Mouse (Mus musculus): Measurements from ENCODE around the gene Slc35e1. TPM values are rescaled to one million over a fixed set of nuclear protein-coding genes. Genes with fewer than 3 reads are reported as not detected.
A peak's percentile ranks its signal among the peaks of the same experiment; 100 is the strongest.

Gene Slc35e1
- polyA plus RNA-seq, 1 experiment from 2014 or later, result 5.8 TPM

DNA sequence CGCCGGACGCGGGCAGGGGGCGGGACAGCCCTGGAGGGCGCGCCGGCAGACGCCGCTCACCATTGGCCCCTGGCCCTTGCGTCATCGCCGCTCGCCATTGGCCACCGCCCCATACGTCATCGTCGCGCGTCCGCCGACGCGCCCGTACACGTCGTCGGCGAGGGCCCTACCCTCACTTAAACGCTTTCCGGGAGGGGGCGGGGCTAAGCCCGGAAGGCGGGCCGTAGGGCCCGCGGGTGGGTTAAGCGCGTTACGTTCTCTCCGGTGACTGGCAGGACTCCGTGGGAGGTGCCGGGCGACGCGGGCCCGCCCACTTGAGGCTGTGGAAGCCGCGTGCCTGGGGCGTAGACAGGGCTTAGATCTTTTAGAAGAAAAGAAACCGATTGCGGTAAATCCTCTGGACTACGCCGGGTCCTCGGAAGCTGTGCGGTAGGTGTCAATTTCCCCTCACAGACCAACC, 238 bp upstream of the Slc35e1 start:
- WGBS, result under 1% methylated on average over 38 of the region's 56 CpGs

DNA sequence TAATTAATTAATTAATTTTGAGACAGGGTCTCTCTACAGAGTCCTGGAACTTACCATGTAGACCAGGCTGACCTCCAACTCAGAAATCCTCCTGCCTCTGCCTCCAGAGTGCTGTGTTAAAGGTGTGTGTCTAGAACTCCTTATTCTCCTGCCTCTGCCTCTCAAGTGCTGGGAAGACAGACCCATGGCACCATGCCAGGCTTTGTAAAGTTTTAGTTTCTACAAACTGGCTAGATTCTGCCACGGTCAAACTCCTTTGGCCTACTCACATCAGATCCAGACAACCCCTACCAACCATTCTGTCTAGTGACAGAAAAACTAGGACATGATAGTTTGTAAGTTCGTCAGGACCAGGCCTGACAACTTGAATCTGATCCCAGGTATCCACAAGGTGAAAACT, 1.4 kb downstream of the Slc35e1 start:
- Histone ChIP-seq H3K4me1 (ENCODE audit: control insufficient read depth, insufficient read depth, low read length) (peaks cover 19% of the 10 kb centered on the region), H3K9me3 (replicated peaks; ENCODE audit: control insufficient read depth, low read length) (no peaks in the 10 kb centered on the region), H3K27ac (ENCODE audit: low read depth, low read length) (no peak overlapping the region), H3K4me2 (ENCODE audit: low read length) (peak overlapping the region; percentile 93; the same call in 1 of the 2 replicates), H3K4me3 (ENCODE audit: low read depth, low read length) (peak overlapping the region; percentile 87; the same call in 1 of the 2 replicates), H3K9ac (ENCODE audit: low read length) (peak overlapping the region; percentile 79), H3K27me3 (replicated peaks; ENCODE audit: control insufficient read depth, insufficient read depth, low read length) (no peaks in the 10 kb centered on the region), H3K36me3 (ENCODE audit: control insufficient read depth, insufficient read depth, low read length) (peaks cover 46% of the 10 kb centered on the region)
- DNase-seq (ENCODE audit: low spot score) (no peak), ATAC-seq (no peak)
- 74% methylated on average over 2 of the region's 2 CpGs for WGBS

More for the DNA sequence above, 238 bp upstream of the Slc35e1 start:
- Histone ChIP-seq H3K9me3 (replicated peaks; ENCODE audit: control insufficient read depth, low read length) (no peaks in the 10 kb centered on the region), H3K4me3 (ENCODE audit: low read depth, low read length) (peak overlapping the region; percentile 87), H3K4me2 (ENCODE audit: low read length) (peak overlapping the region; percentile 93), H3K36me3 (ENCODE audit: control insufficient read depth, insufficient read depth, low read length) (peaks cover 36% of the 10 kb centered on the region), H3K27ac (ENCODE audit: low read depth, low read length) (peak overlapping the region; percentile 72), H3K4me1 (ENCODE audit: control insufficient read depth, insufficient read depth, low read length) (peaks cover 19% of the 10 kb centered on the region), H3K9ac (ENCODE audit: low read length) (peak overlapping the region; percentile 79), H3K27me3 (replicated peaks; ENCODE audit: control insufficient read depth, insufficient read depth, low read length) (no peaks in the 10 kb centered on the region)
- peak; percentile 98 for ATAC-seq
- DNase-seq (ENCODE audit: low spot score), result peak; percentile 99

DNA sequence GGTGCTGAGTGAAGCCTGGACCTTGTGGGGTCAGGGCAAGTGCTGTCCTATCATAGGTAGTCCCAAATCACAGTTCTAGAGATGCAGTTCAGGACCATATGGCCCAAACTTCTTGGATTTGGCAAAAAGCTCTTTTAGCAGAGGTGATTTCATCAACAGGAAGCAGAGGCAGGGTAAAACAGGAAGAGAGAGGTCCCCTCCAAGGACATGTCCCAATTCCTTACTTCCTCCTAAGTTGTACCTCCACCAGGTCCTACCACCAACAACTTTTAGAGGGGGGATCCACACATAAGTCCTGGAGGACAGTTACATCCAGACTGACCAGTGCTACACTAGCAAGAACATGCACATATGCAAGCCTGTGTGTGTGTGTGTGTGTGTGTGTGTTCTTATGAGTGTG, 5.4 kb downstream of the Slc35e1 start:
- H3K4me2 ChIP-seq (ENCODE audit: low read length), result no peak overlapping the region
- DNase-seq (ENCODE audit: low spot score) (no peak), ATAC-seq (no peak)
- H3K36me3 ChIP-seq (ENCODE audit: control insufficient read depth, insufficient read depth, low read length), result peaks cover 54% of the 10 kb centered on the region
- H3K4me3 ChIP-seq (ENCODE audit: low read depth, low read length), result no peak overlapping the region
- H3K4me1 ChIP-seq (ENCODE audit: control insufficient read depth, insufficient read depth, low read length), result peaks cover 9% of the 10 kb centered on the region
- H3K9me3 ChIP-seq (replicated peaks; ENCODE audit: control insufficient read depth, low read length), result no peaks in the 10 kb centered on the region
- H3K9ac ChIP-seq (ENCODE audit: low read length), result no peak overlapping the region
- H3K27me3 ChIP-seq (replicated peaks; ENCODE audit: control insufficient read depth, insufficient read depth, low read length), result no peaks in the 10 kb centered on the region
- no peak overlapping the region for H3K27ac ChIP-seq (ENCODE audit: low read depth, low read length)

DNA sequence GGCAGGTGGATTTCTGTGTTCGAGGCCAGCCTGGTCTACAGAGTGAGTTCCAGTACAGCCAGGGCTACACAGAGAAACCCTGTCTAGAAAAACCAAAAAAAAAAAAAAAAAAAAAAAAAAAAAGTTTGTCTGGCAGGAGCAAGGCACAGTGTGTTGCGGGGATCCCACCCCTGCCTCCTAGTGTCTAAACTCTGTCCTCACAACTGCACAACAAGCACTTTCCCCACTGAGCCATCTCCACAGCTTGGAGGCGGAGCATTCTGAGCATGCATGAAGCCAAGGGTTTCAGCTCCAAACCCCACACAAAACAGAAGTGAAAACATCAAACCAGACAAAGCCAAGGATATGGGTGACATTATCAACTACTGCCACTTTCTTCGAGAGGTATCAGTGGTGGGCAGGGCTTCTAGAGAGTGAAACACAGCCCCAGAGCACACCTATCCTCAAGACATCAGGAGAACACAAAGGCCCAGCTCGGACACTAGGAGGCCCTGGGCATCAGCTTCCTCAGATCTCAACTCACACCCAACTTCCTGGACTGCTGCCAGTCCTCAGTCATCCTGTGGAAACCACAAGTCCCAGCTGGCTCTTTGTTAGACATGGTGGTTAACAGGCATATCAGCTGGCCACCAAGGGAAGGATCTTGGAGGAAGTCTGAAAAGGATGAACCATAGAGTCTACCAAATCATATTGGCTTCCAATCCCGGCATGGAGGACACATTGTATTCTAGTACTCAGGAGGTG, 6.8 kb downstream of the Slc35e1 start:
- 79% methylated on average over 6 of the region's 6 CpGs for WGBS
- no peaks in the 10 kb centered on the region for H3K9me3 ChIP-seq (replicated peaks; ENCODE audit: control insufficient read depth, low read length)
- H3K27ac ChIP-seq (ENCODE audit: low read depth, low read length), result no peak overlapping the region
- H3K36me3 ChIP-seq (ENCODE audit: control insufficient read depth, insufficient read depth, low read length), result peaks cover 59% of the 10 kb centered on the region
- H3K4me2 ChIP-seq (ENCODE audit: low read length), result no peak overlapping the region
- DNase-seq (ENCODE audit: low spot score), result no peak
- no peaks in the 10 kb centered on the region for H3K4me1 ChIP-seq (ENCODE audit: control insufficient read depth, insufficient read depth, low read length)
- no peaks in the 10 kb centered on the region for H3K27me3 ChIP-seq (replicated peaks; ENCODE audit: control insufficient read depth, insufficient read depth, low read length)
- no peak overlapping the region for H3K9ac ChIP-seq (ENCODE audit: low read length)
- no peak overlapping the region for H3K4me3 ChIP-seq (ENCODE audit: low read depth, low read length)
- no peak for ATAC-seq

GRCm38 (mm10) chr8:72474826-72475546, 17.4 kb downstream of the Slc35e1 start, which contains the start of gene Cherp:
Gene Cherp (minus strand): TSS chr8:72475226.
- H3K27ac ChIP-seq (ENCODE audit: low read depth, low read length), result peak within 1 kb of the TSS; percentile 80
- H3K4me1 ChIP-seq (ENCODE audit: control insufficient read depth, insufficient read depth, low read length), result peaks cover 10% of the 10 kb centered on the region
- ATAC-seq (peak; percentile 98), DNase-seq (ENCODE audit: low spot score) (peak; percentile 99)
- under 1% methylated on average over 79 of the region's 80 CpGs for WGBS
- H3K4me3 ChIP-seq (ENCODE audit: low read depth, low read length), result peak within 1 kb of the TSS; percentile 92
- no peaks in the 10 kb centered on the region for H3K9me3 ChIP-seq (replicated peaks; ENCODE audit: control insufficient read depth, low read length)
- H3K4me2 ChIP-seq (ENCODE audit: low read length), result peak within 1 kb of the TSS; percentile 94
- H3K27me3 ChIP-seq (replicated peaks; ENCODE audit: control insufficient read depth, insufficient read depth, low read length), result no peaks in the 10 kb centered on the region
- peak within 1 kb of the TSS; percentile 83 for H3K9ac ChIP-seq (ENCODE audit: low read length)
- H3K36me3 ChIP-seq (ENCODE audit: control insufficient read depth, insufficient read depth, low read length), result peaks cover 38% of the 10 kb centered on the region

- peaks cover 78% of the 10 kb centered on the region for H3K36me3 ChIP-seq (ENCODE audit: control insufficient read depth, insufficient read depth, low read length)
- H3K27ac ChIP-seq (ENCODE audit: low read depth, low read length), result no peak overlapping the region
- no peak overlapping the region for H3K4me2 ChIP-seq (ENCODE audit: low read length)
- H3K4me3 ChIP-seq (ENCODE audit: low read depth, low read length), result no peak overlapping the region
- ATAC-seq (no peak), DNase-seq (ENCODE audit: low spot score) (no peak)
- H3K9ac ChIP-seq (ENCODE audit: low read length), result no peak overlapping the region
- no peaks in the 10 kb centered on the region for H3K9me3 ChIP-seq (replicated peaks; ENCODE audit: control insufficient read depth, low read length)
- H3K27me3 ChIP-seq (replicated peaks; ENCODE audit: control insufficient read depth, insufficient read depth, low read length), result no peaks in the 10 kb centered on the region
- peaks cover 4% of the 10 kb centered on the region for H3K4me1 ChIP-seq (ENCODE audit: control insufficient read depth, insufficient read depth, low read length)
- WGBS, result 90% methylated on average over 7 of the region's 7 CpGs
Measured at GRCm38 (mm10) chr8:72470684-72471083, 21.7 kb downstream of the Slc35e1 start.

DNA sequence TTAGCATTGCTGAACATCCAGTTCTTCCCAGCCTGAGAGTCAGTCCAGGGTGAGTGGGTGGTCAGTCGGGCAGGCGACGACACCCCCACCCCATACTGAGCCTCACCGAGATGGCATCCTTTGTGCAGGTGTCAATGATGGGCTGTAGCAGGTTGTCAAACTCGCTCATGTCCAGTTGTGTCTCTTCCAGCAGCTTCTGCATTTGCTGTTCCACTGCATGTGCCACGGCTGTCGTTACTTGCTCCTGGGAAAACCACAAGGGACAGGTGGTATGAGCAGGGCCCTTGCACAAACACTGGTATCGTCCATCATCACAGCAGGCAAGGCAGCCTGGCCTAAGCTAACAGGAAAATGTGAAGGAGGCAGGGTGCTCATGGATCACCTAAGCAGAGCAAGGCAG, 22.4 kb downstream of the Slc35e1 start:
- no peak overlapping the region for H3K27ac ChIP-seq (ENCODE audit: low read depth, low read length)
- no peaks in the 10 kb centered on the region for H3K9me3 ChIP-seq (replicated peaks; ENCODE audit: control insufficient read depth, low read length)
- 93% methylated on average over 8 of the region's 8 CpGs for WGBS
- DNase-seq (ENCODE audit: low spot score) (no peak), ATAC-seq (no peak)
- no peak overlapping the region for H3K4me3 ChIP-seq (ENCODE audit: low read depth, low read length)
- no peak overlapping the region for H3K4me2 ChIP-seq (ENCODE audit: low read length)
- H3K36me3 ChIP-seq (ENCODE audit: control insufficient read depth, insufficient read depth, low read length), result peaks cover 85% of the 10 kb centered on the region
- H3K27me3 ChIP-seq (replicated peaks; ENCODE audit: control insufficient read depth, insufficient read depth, low read length), result no peaks in the 10 kb centered on the region
- H3K4me1 ChIP-seq (ENCODE audit: control insufficient read depth, insufficient read depth, low read length), result peaks cover 4% of the 10 kb centered on the region
- H3K9ac ChIP-seq (ENCODE audit: low read length), result no peak overlapping the region

DNA sequence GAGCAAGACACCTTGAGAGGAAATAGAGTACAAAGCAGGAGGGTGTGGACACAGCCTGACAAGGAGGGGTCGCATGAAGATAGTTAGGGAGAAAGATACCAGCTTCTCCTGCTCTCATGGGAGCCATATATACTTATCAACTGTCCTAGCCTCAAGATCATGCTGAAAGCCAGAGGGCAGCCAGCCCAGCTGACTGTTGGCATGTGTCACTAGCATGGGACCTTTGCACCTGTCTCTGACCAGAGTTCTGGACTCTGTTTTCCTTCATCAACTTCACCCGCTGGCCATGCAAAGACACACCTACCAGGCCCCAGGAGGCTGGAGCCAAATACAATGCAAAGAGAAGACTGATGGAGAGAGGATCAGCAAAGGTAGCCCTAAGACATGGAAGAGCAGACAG, 23.2 kb downstream of the Slc35e1 start:
- 91% methylated on average over 2 of the region's 2 CpGs for WGBS
- H3K9ac ChIP-seq (ENCODE audit: low read length), result no peak overlapping the region
- H3K27me3 ChIP-seq (replicated peaks; ENCODE audit: control insufficient read depth, insufficient read depth, low read length), result no peaks in the 10 kb centered on the region
- no peak overlapping the region for H3K4me3 ChIP-seq (ENCODE audit: low read depth, low read length)
- peaks cover 2% of the 10 kb centered on the region for H3K4me1 ChIP-seq (ENCODE audit: control insufficient read depth, insufficient read depth, low read length)
- H3K27ac ChIP-seq (ENCODE audit: low read depth, low read length), result no peak overlapping the region
- ATAC-seq (no peak), DNase-seq (ENCODE audit: low spot score) (no peak)
- peaks cover 92% of the 10 kb centered on the region for H3K36me3 ChIP-seq (ENCODE audit: control insufficient read depth, insufficient read depth, low read length)
- H3K4me2 ChIP-seq (ENCODE audit: low read length), result no peak overlapping the region
- no peaks in the 10 kb centered on the region for H3K9me3 ChIP-seq (replicated peaks; ENCODE audit: control insufficient read depth, low read length)

DNA sequence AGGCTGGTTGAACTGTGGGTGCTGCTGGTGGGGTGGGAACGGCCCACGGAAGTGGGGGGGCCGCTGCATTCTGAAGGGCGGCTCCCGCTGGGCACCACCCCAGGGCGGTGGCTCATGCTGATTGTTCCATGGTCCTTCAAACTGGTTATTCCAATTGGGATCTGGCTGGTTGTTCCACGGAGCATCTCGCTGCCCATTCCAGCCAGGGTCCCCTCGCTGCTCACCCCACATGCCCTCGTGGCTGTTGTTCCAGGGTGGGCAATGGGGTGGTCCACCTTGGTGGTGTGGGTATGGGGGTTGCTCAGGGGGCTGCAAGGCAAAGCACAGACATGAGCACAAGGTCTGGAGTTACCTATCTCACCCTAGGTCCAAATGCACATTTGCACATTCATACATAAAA, 28.2 kb downstream of the Slc35e1 start:
- WGBS, result 93% methylated on average over 10 of the region's 10 CpGs
- H3K4me2 ChIP-seq (ENCODE audit: low read length), result no peak overlapping the region

More for the DNA sequence above, 28.2 kb downstream of the Slc35e1 start:
- Histone ChIP-seq H3K9me3 (replicated peaks; ENCODE audit: control insufficient read depth, low read length) (no peaks in the 10 kb centered on the region), H3K27ac (ENCODE audit: low read depth, low read length) (no peak overlapping the region), H3K4me3 (ENCODE audit: low read depth, low read length) (no peak overlapping the region), H3K9ac (ENCODE audit: low read length) (no peak overlapping the region), H3K4me1 (ENCODE audit: control insufficient read depth, insufficient read depth, low read length) (no peaks in the 10 kb centered on the region), H3K27me3 (replicated peaks; ENCODE audit: control insufficient read depth, insufficient read depth, low read length) (no peaks in the 10 kb centered on the region), H3K36me3 (ENCODE audit: control insufficient read depth, insufficient read depth, low read length) (peaks cover 100% of the 10 kb centered on the region)
- no peak for DNase-seq (ENCODE audit: low spot score)
- no peak for ATAC-seq

Measured in forebrain, embryonic 14.5 days (tissue).